Mouse (Mus musculus): ENCODE results near the gene Atp11a. TPM values are rescaled to one million over a fixed set of nuclear protein-coding genes. Genes with fewer than 3 reads are reported as not detected.

Atp11a gene
- total and polyA plus RNA-seq, 2 experiments from 2014 or later, result 10.5 to 36.1 TPM

GRCm38 (mm10) chr8:12739113-12739512, 17.7 kb upstream of the Atp11a start:
- 88% methylated on average over 9 of the region's 9 CpGs for WGBS
- H3K9me3 ChIP-seq (ENCODE audit: low read length), result no peaks in the 10 kb centered on the region
- no peak overlapping the region for H3K4me3 ChIP-seq (ENCODE audit: low read depth, low read length)
- no peak overlapping the region for H3K9ac ChIP-seq
- TF ChIP-seq CTCF (IDR thresholded peaks at IDR 0.05; ENCODE audit: low read depth), result no peak
- no peaks in the 10 kb centered on the region for H3K27me3 ChIP-seq (ENCODE audit: insufficient read depth, low read length)
- DNase-seq, result no peak
- H3K27ac ChIP-seq (ENCODE audit: low read depth, low read length), result no peak overlapping the region
- H3K36me3 ChIP-seq (ENCODE audit: insufficient read depth), result no peaks in the 10 kb centered on the region
- H3K4me1 ChIP-seq (ENCODE audit: insufficient read depth), result no peaks in the 10 kb centered on the region
- ATAC-seq, result no peak
- no peak overlapping the region for H3K4me2 ChIP-seq (ENCODE audit: low read depth)

DNA sequence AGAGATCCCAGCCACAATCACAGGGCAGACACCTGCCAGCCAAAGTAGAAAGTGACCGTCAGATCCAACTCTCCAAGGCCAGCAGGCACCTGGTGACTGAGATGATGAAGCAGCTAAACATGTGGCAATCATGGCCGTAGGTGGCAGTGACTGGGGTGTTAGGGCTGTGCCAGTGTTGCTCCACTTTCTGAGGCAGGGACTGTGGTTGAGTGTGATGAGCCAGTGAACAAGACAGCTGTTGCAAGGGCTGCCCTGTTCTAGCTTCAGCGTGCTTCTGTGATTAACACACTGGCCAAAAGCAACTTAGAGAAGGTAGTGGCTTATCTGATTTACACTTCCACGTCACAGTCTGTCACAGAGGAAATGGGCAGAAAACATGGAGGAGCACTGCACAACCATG, 13.4 kb upstream of the Atp11a start:
- TF ChIP-seq CTCF (IDR thresholded peaks at IDR 0.05; ENCODE audit: low read depth), result no peak
- ATAC-seq (no peak), DNase-seq (no peak)
- no peak overlapping the region for H3K9ac ChIP-seq
- H3K27me3 ChIP-seq (ENCODE audit: insufficient read depth, low read length), result no peaks in the 10 kb centered on the region
- 88% methylated on average over 4 of the region's 4 CpGs for WGBS
- no peaks in the 10 kb centered on the region for H3K4me1 ChIP-seq (ENCODE audit: insufficient read depth)
- no peaks in the 10 kb centered on the region for H3K36me3 ChIP-seq (ENCODE audit: insufficient read depth)
- no peak overlapping the region for H3K4me3 ChIP-seq (ENCODE audit: low read depth, low read length)
- H3K27ac ChIP-seq (ENCODE audit: low read depth, low read length), result no peak overlapping the region
- no peaks in the 10 kb centered on the region for H3K9me3 ChIP-seq (ENCODE audit: low read length)
- H3K4me2 ChIP-seq (ENCODE audit: low read depth), result no peak overlapping the region

DNA sequence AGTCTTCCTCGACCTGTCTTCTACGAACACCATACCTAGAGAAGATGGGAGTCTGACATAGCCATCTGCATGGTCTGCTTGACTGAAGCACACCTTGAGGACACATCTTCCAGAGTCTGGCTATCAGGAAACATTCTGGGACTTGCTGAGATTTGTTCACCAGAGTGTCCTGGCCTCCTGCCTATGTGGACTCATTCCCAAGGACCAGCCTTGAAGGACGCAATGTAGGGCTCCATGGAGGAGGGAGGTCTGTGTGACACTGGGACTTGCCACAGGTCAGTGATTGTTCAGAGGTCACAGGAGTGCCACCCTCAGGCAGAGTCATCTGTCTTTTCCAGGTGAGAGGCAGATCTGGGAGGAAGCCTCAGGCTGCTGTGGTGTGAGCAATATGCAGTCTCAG, 8.6 kb upstream of the Atp11a start:
- Histone ChIP-seq H3K4me3 (ENCODE audit: low read depth, low read length) (no peak overlapping the region), H3K9ac (no peak overlapping the region), H3K4me1 (ENCODE audit: insufficient read depth) (no peaks in the 10 kb centered on the region), H3K36me3 (ENCODE audit: insufficient read depth) (no peaks in the 10 kb centered on the region), H3K27ac (ENCODE audit: low read depth, low read length) (no peak overlapping the region), H3K9me3 (ENCODE audit: low read length) (no peaks in the 10 kb centered on the region), H3K4me2 (ENCODE audit: low read depth) (no peak overlapping the region), H3K27me3 (ENCODE audit: insufficient read depth, low read length) (no peaks in the 10 kb centered on the region)
- no peak for TF ChIP-seq CTCF (IDR thresholded peaks at IDR 0.05; ENCODE audit: low read depth)
- no peak for ATAC-seq
- WGBS, result 98% methylated on average over 3 of the region's 3 CpGs
- no peak for DNase-seq

DNA sequence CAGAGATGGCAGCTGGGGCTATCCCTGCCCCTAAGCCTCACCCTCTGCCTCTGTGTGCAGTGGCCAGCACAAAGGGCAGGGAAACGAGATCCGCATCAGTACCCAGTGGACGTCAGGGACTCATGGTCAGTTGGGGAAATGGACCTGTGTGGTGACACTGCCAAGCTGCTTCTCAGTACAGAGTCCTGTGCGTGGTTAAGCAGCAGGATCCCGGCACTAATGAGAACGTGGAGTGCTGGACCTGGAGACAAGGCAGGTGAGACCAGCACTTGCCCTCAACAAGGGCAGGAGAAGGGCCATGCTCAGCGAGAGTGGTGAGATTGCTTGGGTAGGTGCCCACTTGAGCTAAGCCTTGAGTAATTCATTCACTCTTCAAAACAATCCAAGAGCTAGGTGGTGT, 7.7 kb upstream of the Atp11a start:
- TF ChIP-seq CTCF (IDR thresholded peaks at IDR 0.05; ENCODE audit: low read depth), result no peak

DNA sequence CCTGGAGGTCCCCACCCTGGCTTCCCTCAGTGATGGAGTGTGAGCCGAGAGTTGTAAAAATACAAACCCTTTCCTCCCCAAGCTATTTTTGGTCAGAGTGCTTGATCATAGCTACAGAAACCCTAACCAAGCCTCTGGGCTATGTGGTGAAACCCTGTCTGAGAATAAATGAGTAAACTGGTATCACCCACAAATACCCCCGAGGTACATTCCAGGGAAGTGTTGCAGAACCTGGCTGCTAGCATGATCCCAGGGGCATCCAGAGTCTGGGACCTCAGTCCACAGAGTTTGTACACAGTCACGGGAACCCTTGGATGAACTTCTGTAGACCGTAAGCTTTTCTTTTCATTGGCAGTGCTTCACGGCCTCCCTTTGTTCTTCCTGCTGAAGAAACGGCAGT, 3.8 kb upstream of the Atp11a start:
- DNase-seq (no peak), ATAC-seq (no peak)
- Histone ChIP-seq H3K27me3 (ENCODE audit: insufficient read depth, low read length) (no peaks in the 10 kb centered on the region), H3K4me2 (ENCODE audit: low read depth) (no peak overlapping the region), H3K27ac (ENCODE audit: low read depth, low read length) (no peak overlapping the region), H3K4me3 (ENCODE audit: low read depth, low read length) (no peak overlapping the region), H3K36me3 (ENCODE audit: insufficient read depth) (no peaks in the 10 kb centered on the region), H3K4me1 (ENCODE audit: insufficient read depth) (0 out of 2 replicates have a peak, but pooled peaks cover 8% of the 10 kb centered on the region), H3K9ac (no peak overlapping the region), H3K9me3 (ENCODE audit: low read length) (no peaks in the 10 kb centered on the region)
- TF ChIP-seq CTCF (IDR thresholded peaks at IDR 0.05; ENCODE audit: low read depth), result no peak
- 46% methylated on average over 6 of the region's 6 CpGs for WGBS

More for the DNA sequence above, 7.7 kb upstream of the Atp11a start:
- Histone ChIP-seq H3K4me2 (ENCODE audit: low read depth) (no peak overlapping the region), H3K9ac (no peak overlapping the region), H3K36me3 (ENCODE audit: insufficient read depth) (no peaks in the 10 kb centered on the region), H3K27ac (ENCODE audit: low read depth, low read length) (no peak overlapping the region), H3K4me3 (ENCODE audit: low read depth, low read length) (no peak overlapping the region), H3K27me3 (ENCODE audit: insufficient read depth, low read length) (no peaks in the 10 kb centered on the region), H3K4me1 (ENCODE audit: insufficient read depth) (no peaks in the 10 kb centered on the region), H3K9me3 (ENCODE audit: low read length) (no peaks in the 10 kb centered on the region)
- DNase-seq (no peak), ATAC-seq (no peak)
- 81% methylated on average over 7 of the region's 7 CpGs for WGBS

DNA sequence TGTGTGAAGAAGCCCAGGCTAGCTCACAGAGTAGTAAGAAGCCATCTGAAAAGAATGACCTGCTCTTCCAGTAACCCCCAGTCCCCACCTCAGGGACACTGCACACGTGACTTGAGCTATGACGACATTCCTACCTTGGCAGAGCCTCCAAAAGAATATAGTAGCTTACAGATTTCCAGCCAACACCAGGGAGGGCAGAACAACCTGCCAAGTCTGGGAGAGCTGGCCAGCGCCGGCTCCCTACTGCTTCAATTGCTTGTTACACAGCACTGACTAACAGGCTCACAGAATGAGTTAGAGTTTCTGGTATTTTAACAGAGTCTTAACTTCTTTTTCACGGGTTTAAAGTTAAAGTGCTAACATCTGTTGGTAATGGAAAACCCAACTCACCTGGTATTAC, 2.7 kb upstream of the Atp11a start:
- Histone ChIP-seq H3K27ac (ENCODE audit: low read depth, low read length) (no peak overlapping the region), H3K4me2 (ENCODE audit: low read depth) (no peak overlapping the region), H3K4me3 (ENCODE audit: low read depth, low read length) (no peak overlapping the region), H3K36me3 (ENCODE audit: insufficient read depth) (no peaks in the 10 kb centered on the region), H3K9ac (no peak overlapping the region), H3K27me3 (ENCODE audit: insufficient read depth, low read length) (no peaks in the 10 kb centered on the region), H3K9me3 (ENCODE audit: low read length) (no peaks in the 10 kb centered on the region), H3K4me1 (ENCODE audit: insufficient read depth) (0 out of 2 replicates have a peak, but pooled peaks cover 9% of the 10 kb centered on the region)
- WGBS, result 62% methylated on average over 5 of the region's 5 CpGs
- no peak for TF ChIP-seq CTCF (IDR thresholded peaks at IDR 0.05; ENCODE audit: low read depth)
- DNase-seq (no peak), ATAC-seq (no peak)

- ATAC-seq (no peak), DNase-seq (peak; percentile 10)
- no peaks in the 10 kb centered on the region for H3K36me3 ChIP-seq (ENCODE audit: insufficient read depth)
- H3K4me3 ChIP-seq (ENCODE audit: low read depth, low read length), result no peak overlapping the region
- no peak overlapping the region for H3K4me2 ChIP-seq (ENCODE audit: low read depth)
- peak; percentile 44 for TF ChIP-seq CTCF (IDR thresholded peaks at IDR 0.05; ENCODE audit: low read depth)
- no peaks in the 10 kb centered on the region for H3K9me3 ChIP-seq (ENCODE audit: low read length)
- H3K27me3 ChIP-seq (ENCODE audit: insufficient read depth, low read length), result no peaks in the 10 kb centered on the region
- H3K27ac ChIP-seq (ENCODE audit: low read depth, low read length), result no peak overlapping the region
- H3K4me1 ChIP-seq (ENCODE audit: insufficient read depth), result 0 out of 2 replicates have a peak, but pooled peaks cover 9% of the 10 kb centered on the region
- 45% methylated on average over 2 of the region's 2 CpGs for WGBS
- no peak overlapping the region for H3K9ac ChIP-seq
Observed at GRCm38 (mm10) chr8:12755312-12755711, 1.5 kb upstream of the Atp11a start.

- no peak overlapping the region for H3K27ac ChIP-seq (ENCODE audit: low read depth, low read length)
- H3K4me1 ChIP-seq (ENCODE audit: insufficient read depth), result 0 out of 2 replicates have a peak, but pooled peaks cover 9% of the 10 kb centered on the region
- no peak overlapping the region for H3K9ac ChIP-seq
- no peaks in the 10 kb centered on the region for H3K36me3 ChIP-seq (ENCODE audit: insufficient read depth)
- H3K27me3 ChIP-seq (ENCODE audit: insufficient read depth, low read length), result no peaks in the 10 kb centered on the region
- WGBS, result 83% methylated on average over 5 of the region's 5 CpGs
- no peak for ATAC-seq
- H3K4me2 ChIP-seq (ENCODE audit: low read depth), result no peak overlapping the region
- DNase-seq, result no peak
- TF ChIP-seq CTCF (IDR thresholded peaks at IDR 0.05; ENCODE audit: low read depth), result no peak
- H3K9me3 ChIP-seq (ENCODE audit: low read length), result no peaks in the 10 kb centered on the region
- H3K4me3 ChIP-seq (ENCODE audit: low read depth, low read length), result no peak overlapping the region
Observed at GRCm38 (mm10) chr8:12755826-12756225, 988 bp upstream of the Atp11a start.
